Comparison of ENCODE assay signal across 31 mouse cellular contexts in the genomic region with DNA sequence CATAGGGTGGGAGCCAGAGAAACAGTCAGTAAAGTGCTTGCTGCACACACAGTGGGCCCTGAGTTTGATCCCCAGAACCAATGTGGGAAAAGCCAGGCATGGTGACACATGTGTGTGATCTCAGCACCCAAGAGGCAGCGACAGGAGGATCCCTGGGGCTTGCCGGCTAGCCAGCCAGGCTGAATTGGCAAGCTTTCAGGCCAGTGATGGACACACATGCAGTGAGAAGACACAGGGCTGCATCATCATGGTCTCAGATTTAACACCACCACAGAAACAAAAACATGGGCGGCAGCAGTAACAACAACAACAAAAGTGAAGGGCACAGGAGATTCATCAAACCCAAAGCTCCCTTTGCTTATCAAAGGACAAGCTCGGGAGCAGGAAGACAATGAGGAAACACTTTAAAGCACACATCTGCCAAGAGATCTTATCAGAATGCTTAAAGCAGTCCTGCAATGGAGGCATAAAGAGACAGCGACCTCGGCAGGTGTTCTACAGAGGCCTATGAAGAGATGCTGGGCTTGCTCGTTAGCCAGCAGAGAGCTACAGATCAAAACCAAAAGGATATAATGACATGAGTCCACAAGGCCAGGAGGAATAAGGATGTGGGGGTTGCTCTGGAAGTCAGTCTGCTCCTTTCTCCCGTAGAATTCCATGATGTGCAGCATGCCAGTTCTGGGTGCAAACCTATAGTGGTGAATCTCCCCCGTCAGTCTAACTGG. TPM values are rescaled to one million over a fixed set of nuclear protein-coding genes. Genes with fewer than 3 reads are reported as not detected.
DNase-seq lines count a peak whose midpoint lies in the region; ATAC-seq lines count a peak whose summit lies in the region.
"Had no signal": no experiment of that assay in that cellular context is flagged by ENCODE, and none has a peak within 500 bp of the region (broad histone marks: within the 10 kb centered on the region; RNA-seq: fewer than 3 reads in every experiment).

No protein-coding gene starts in this region.

- H3K36me3 ChIP-seq in midbrain, embryonic 13.5 days: no peaks in the 10 kb centered on the region
- H3K36me3 ChIP-seq in midbrain, embryonic 11.5 days (ENCODE audit: control insufficient read depth, insufficient read depth, low read length): no peaks in the 10 kb centered on the region
- no peaks in the 10 kb centered on the region for H3K36me3 ChIP-seq in midbrain, embryonic 16.5 days (ENCODE audit: control insufficient read depth, insufficient read depth, low read length)
- H3K36me3 ChIP-seq: embryonic facial prominence, embryonic 10.5 days; embryonic facial prominence, embryonic 15.5 days; heart, embryonic 12.5 days; hindbrain, embryonic 13.5 days; limb, embryonic 10.5 days; limb, embryonic 15.5 days; liver, embryonic 13.5 days had no signal

- peak; percentile 53 for ATAC-seq in midbrain, embryonic 13.5 days
- no peak for ATAC-seq in midbrain, embryonic 11.5 days (ENCODE audit: low FRiP score)
- ATAC-seq in midbrain, embryonic 16.5 days: 0 out of 2 replicates have a peak, but pooled peaks have one; percentile 29
- ATAC-seq: intestine, postnatal 0 days; lung, postnatal 0 days had no signal

- 48% methylated on average over 9 of the region's 9 CpGs for WGBS in midbrain, embryonic 13.5 days
- WGBS in midbrain, embryonic 11.5 days: 54% methylated on average over 9 of the region's 9 CpGs
- 40% methylated on average over 9 of the region's 9 CpGs for WGBS in midbrain, embryonic 16.5 days

- peak; percentile 63 for DNase-seq in adrenal gland, postnatal 14 days
- DNase-seq in adrenal gland, adult 8-10 months: no peak
- no peak for DNase-seq in midbrain, embryonic 11.5 days (ENCODE audit: low spot score, missing footprints)
- peak; percentile 47 for DNase-seq in thymus, postnatal 25 days
- no peak for DNase-seq in frontal cortex, postnatal 36 days (ENCODE audit: low spot score in 2 of 2)
- no peak for DNase-seq in right cerebral cortex, adult 18-20 months
- DNase-seq: adrenal gland, postnatal 25 days; cerebellum, adult 2 months; cerebellum, postnatal 25 days; gastrocnemius, postnatal 36 days; heart, adult 18-20 months; heart, postnatal 4 days; kidney, adult 9 months; kidney, postnatal 10 days; liver, embryonic 13.5 days; lung, adult 18-20 months; lung, postnatal 4 days; spleen, adult 18-20 months had no signal

- H3K27ac ChIP-seq in midbrain, embryonic 13.5 days: peak overlapping the region; percentile 68
- H3K27ac ChIP-seq in midbrain, embryonic 11.5 days (ENCODE audit: low read depth, low read length): no peak overlapping the region
- H3K27ac ChIP-seq in midbrain, embryonic 16.5 days (ENCODE audit: low read length): no peak overlapping the region
- H3K27ac ChIP-seq: embryonic facial prominence, embryonic 10.5 days; embryonic facial prominence, embryonic 15.5 days; hindbrain, embryonic 13.5 days; limb, embryonic 10.5 days; limb, embryonic 15.5 days; liver, embryonic 13.5 days had no signal

- no peak overlapping the region for H3K4me2 ChIP-seq in midbrain, embryonic 13.5 days (replicated peaks)
- H3K4me2 ChIP-seq in midbrain, embryonic 11.5 days: no peak overlapping the region
- no peak overlapping the region for H3K4me2 ChIP-seq in midbrain, embryonic 16.5 days (ENCODE audit: low read length)
- H3K4me2 ChIP-seq: embryonic facial prominence, embryonic 15.5 days; heart, embryonic 12.5 days; hindbrain, embryonic 13.5 days; limb, embryonic 15.5 days; liver, embryonic 13.5 days had no signal

- H3K9me3 ChIP-seq in midbrain, embryonic 13.5 days: no peaks in the 10 kb centered on the region
- H3K9me3 ChIP-seq in midbrain, embryonic 11.5 days (ENCODE audit: control insufficient read depth, low read length): no peaks in the 10 kb centered on the region
- H3K9me3 ChIP-seq in midbrain, embryonic 16.5 days (replicated peaks; ENCODE audit: control insufficient read depth, low read length, poor library complexity, severe bottlenecking): no peaks in the 10 kb centered on the region
- H3K9me3 ChIP-seq: embryonic facial prominence, embryonic 10.5 days; embryonic facial prominence, embryonic 15.5 days; heart, embryonic 12.5 days; hindbrain, embryonic 13.5 days; limb, embryonic 10.5 days; limb, embryonic 15.5 days; liver, embryonic 13.5 days had no signal

- H3K4me1 ChIP-seq in midbrain, embryonic 13.5 days (replicated peaks): peaks cover 18% of the 10 kb centered on the region
- no peaks in the 10 kb centered on the region for H3K4me1 ChIP-seq in midbrain, embryonic 11.5 days (ENCODE audit: control insufficient read depth, insufficient read depth, low read length)
- H3K4me1 ChIP-seq in midbrain, embryonic 16.5 days (ENCODE audit: control insufficient read depth, insufficient read depth, low read length): no peaks in the 10 kb centered on the region
- H3K4me1 ChIP-seq: liver, embryonic 13.5 days had no signal

- H3K9ac ChIP-seq in midbrain, embryonic 13.5 days (replicated peaks): 0 out of 2 replicates have a peak overlapping the region, but pooled peaks have one; percentile 46
- no peak overlapping the region for H3K9ac ChIP-seq in midbrain, embryonic 11.5 days (ENCODE audit: low read length)
- no peak overlapping the region for H3K9ac ChIP-seq in midbrain, embryonic 16.5 days (ENCODE audit: low read depth, low read length)
- H3K9ac ChIP-seq: embryonic facial prominence, embryonic 15.5 days; heart, embryonic 12.5 days; hindbrain, embryonic 13.5 days; limb, embryonic 15.5 days; liver, embryonic 13.5 days had no signal

- H3K4me3 ChIP-seq in midbrain, embryonic 13.5 days (replicated peaks): no peak overlapping the region
- H3K4me3 ChIP-seq in midbrain, embryonic 11.5 days (ENCODE audit: low read depth, low read length): no peak overlapping the region
- no peak overlapping the region for H3K4me3 ChIP-seq in midbrain, embryonic 16.5 days (ENCODE audit: low read depth, low read length)
- H3K4me3 ChIP-seq: embryonic facial prominence, embryonic 10.5 days; embryonic facial prominence, embryonic 15.5 days; heart, embryonic 12.5 days; hindbrain, embryonic 13.5 days; limb, embryonic 10.5 days; limb, embryonic 15.5 days; liver, embryonic 13.5 days; megakaryocyte, embryonic 14.5 days had no signal

- 0 out of 2 replicates have a peak, but pooled peaks cover 5% of the 10 kb centered on the region for H3K27me3 ChIP-seq in midbrain, embryonic 13.5 days
- no peaks in the 10 kb centered on the region for H3K27me3 ChIP-seq in midbrain, embryonic 11.5 days (ENCODE audit: control insufficient read depth, insufficient read depth, low read length)
- no peaks in the 10 kb centered on the region for H3K27me3 ChIP-seq in midbrain, embryonic 16.5 days (ENCODE audit: control insufficient read depth, insufficient read depth, low read depth, low read length)
- H3K27me3 ChIP-seq: embryonic facial prominence, embryonic 15.5 days; limb, embryonic 15.5 days had no signal

RNA-seq across cellular contexts. Expression of gene Grpel1, which starts 18.5 kb away (rescaled TPM):
- total RNA-seq in adrenal gland, postnatal 14 days (2021): 93.6 and 94.2 TPM in 2 replicates
- total RNA-seq in adrenal gland, adult 8-10 months (2022): 10 to 100 TPM; 53.4 to 69.1 (median 62.6) TPM
- polyA plus RNA-seq in midbrain, embryonic 13.5 days (2015; fragmentation: Nextera tagmentation; extraction: Ambion mirVana): 45.3 and 47.3 TPM in 2 replicates
- polyA plus RNA-seq in midbrain, embryonic 11.5 days (2014; fragmentation: Nextera tagmentation; extraction: Ambion mirVana): 58.0 and 58.5 TPM in 2 replicates
- 41.3 and 42.9 TPM in 2 replicates for polyA plus RNA-seq in midbrain, embryonic 16.5 days (2015; fragmentation: Nextera tagmentation; extraction: Ambion mirVana)

RNA-seq across cellular contexts. Expression of gene Tada2b, which starts 37.8 kb away (rescaled TPM):
- total RNA-seq in adrenal gland, postnatal 14 days (2021): 36.4 and 37.6 TPM in 2 replicates
- 10 to 100 TPM; 34.0 to 42.2 (median 35.6) TPM for total RNA-seq in adrenal gland, adult 8-10 months (2022)
- polyA plus RNA-seq in midbrain, embryonic 13.5 days (2015; fragmentation: Nextera tagmentation; extraction: Ambion mirVana): 2.9 and 3.0 TPM in 2 replicates
- polyA plus RNA-seq in midbrain, embryonic 11.5 days (2014; fragmentation: Nextera tagmentation; extraction: Ambion mirVana): 3.7 and 4.6 TPM in 2 replicates
- polyA plus RNA-seq in midbrain, embryonic 16.5 days (2015; fragmentation: Nextera tagmentation; extraction: Ambion mirVana): 2.9 and 3.2 TPM in 2 replicates

RNA-seq across cellular contexts. Expression of gene Ccdc96, which starts 38.1 kb away (rescaled TPM):
- 0.49 and 0.52 TPM in 2 replicates for total RNA-seq in adrenal gland, postnatal 14 days (2021)
- total RNA-seq in adrenal gland, adult 8-10 months (2022): under 1 TPM; 0.38 to 0.99 (median 0.55) TPM
- polyA plus RNA-seq in midbrain, embryonic 13.5 days (2015; fragmentation: Nextera tagmentation; extraction: Ambion mirVana): 4.5 and 5.2 TPM in 2 replicates
- 4.1 and 4.2 TPM in 2 replicates for polyA plus RNA-seq in midbrain, embryonic 11.5 days (2014; fragmentation: Nextera tagmentation; extraction: Ambion mirVana)
- 3.8 and 4.3 TPM in 2 replicates for polyA plus RNA-seq in midbrain, embryonic 16.5 days (2015; fragmentation: Nextera tagmentation; extraction: Ambion mirVana)
- total RNA-seq: monocyte, adult 5-6 weeks had no signal

RNA-seq across cellular contexts. Expression of gene Sorcs2, which starts 48.4 kb away (rescaled TPM):
- total RNA-seq in adrenal gland, postnatal 14 days (2021): 10.1 and 10.3 TPM in 2 replicates
- 10 to 100 TPM in 3 of 4 experiments, 1 to 10 TPM in 1; 7.9 to 18.3 (median 12.5) TPM for total RNA-seq in adrenal gland, adult 8-10 months (2022)
- polyA plus RNA-seq in midbrain, embryonic 13.5 days (2015; fragmentation: Nextera tagmentation; extraction: Ambion mirVana): 16.3 and 17.4 TPM in 2 replicates
- polyA plus RNA-seq in midbrain, embryonic 11.5 days (2014; fragmentation: Nextera tagmentation; extraction: Ambion mirVana): 6.7 and 7.3 TPM in 2 replicates
- polyA plus RNA-seq in midbrain, embryonic 16.5 days (2015; fragmentation: Nextera tagmentation; extraction: Ambion mirVana): 21.3 and 22.7 TPM in 2 replicates
- total RNA-seq: MEL had no signal

Comparison
In these comparisons a context has a peak if more than half of its experiments do, and no peak if none do; other contexts are left out.
1. DNase-seq: peak in adrenal gland, postnatal 14 days (single experiment) and thymus, postnatal 25 days (single experiment); none in adrenal gland, adult 8-10 months (single experiment), midbrain, embryonic 11.5 days (single experiment), frontal cortex, postnatal 36 days (0 of 2) and right cerebral cortex, adult 18-20 months (single experiment).